Mouse (Mus musculus): Measurements from ENCODE around the gene Art1. TPM values are rescaled to one million over a fixed set of nuclear protein-coding genes. Genes with fewer than 3 reads are reported as not detected.

Art1 gene
- polyA plus RNA-seq (2015; fragmentation: Nextera tagmentation; extraction: Ambion mirVana): 3.1 and 5.0 TPM in 2 replicates

DNA sequence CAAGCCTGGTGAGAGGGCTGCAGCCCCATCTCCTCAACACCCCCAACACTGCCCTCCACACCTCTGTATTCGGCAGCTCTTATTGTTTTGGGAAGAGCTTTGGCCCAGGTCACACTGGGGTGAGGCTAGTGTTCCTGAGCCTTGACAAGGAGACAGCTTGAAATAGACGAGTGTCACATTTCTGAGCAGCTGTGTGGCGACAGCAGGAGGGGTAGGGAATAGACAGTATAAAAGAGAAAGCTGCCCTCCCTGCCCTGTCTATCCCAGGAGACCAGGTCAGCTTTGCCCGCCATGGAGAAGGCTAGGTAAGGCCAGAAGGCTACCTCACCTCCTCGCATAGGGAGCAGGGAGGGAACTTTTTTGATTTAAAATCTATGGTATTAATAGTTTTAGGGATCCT is at the start of gene Art1:
Art1 (plus strand) TSS at position 257 of the 400 bp plus-strand sequence.
- Histone ChIP-seq H3K27me3 (ENCODE audit: control insufficient read depth, insufficient read depth, low read length) (no peaks in the 10 kb centered on the region), H3K9me3 (replicated peaks; ENCODE audit: control insufficient read depth, low read length) (no peaks in the 10 kb centered on the region), H3K4me2 (ENCODE audit: low read depth, low read length) (peak within 1 kb of the TSS; percentile 60), H3K4me3 (ENCODE audit: low read length) (no peak within 1 kb of the TSS), H3K9ac (ENCODE audit: low read length) (peak within 1 kb of the TSS; percentile 21; the same call in 1 of the 2 replicates), H3K36me3 (ENCODE audit: control insufficient read depth, insufficient read depth) (no peaks in the 10 kb centered on the region), H3K4me1 (ENCODE audit: control insufficient read depth, insufficient read depth, low read length) (peaks cover 17% of the 10 kb centered on the region), H3K27ac (ENCODE audit: low read length) (0 out of 2 replicates have a peak within 1 kb of the TSS, but pooled peaks have one; percentile 25)
- 52% methylated on average over 5 of the region's 5 CpGs for WGBS
- ATAC-seq (replicated peaks; ENCODE audit: extremely low read depth, insufficient read depth, low FRiP score): no peak

DNA sequence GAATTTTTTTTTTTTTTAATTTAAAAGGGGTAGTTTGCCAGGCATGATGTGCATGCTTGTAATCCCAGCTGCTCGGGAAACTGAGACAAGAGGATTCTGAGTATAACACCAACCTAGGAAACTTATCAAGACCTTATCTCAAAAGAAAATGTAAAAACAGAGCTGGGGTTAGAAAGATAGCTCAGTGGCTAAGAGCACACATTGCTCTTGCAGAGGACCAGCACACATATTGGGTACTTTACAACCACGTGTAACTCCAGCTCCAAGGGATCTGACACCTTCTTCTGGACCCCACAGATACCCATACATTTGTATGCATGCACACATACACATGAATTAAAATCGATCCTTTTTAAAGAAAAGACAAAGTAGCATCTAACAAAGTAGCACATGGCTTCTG is 40.2 kb upstream of the Art1 start:
- ATAC-seq (replicated peaks; ENCODE audit: extremely low read depth, insufficient read depth, low FRiP score): no peak

DNA sequence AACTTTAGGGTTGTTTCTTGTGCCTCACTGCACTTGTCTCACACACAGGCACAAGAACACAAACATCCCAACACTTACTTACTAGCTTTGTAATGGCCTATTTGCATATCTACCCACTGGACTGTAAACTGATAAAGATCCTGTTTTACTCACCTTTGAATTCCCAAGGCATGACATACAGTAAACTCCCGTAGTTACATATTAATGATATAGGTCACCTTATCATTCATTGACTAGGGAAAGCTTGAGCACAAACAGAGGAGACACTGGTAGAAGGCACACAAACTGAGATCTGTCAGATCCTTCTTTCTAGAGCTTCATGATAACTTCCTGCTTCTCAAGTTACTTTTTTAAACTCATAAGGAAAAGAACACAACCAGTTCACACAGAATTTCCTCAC is 39.3 kb upstream of the Art1 start:
- no peaks in the 10 kb centered on the region for H3K27me3 ChIP-seq (ENCODE audit: control insufficient read depth, insufficient read depth, low read length)
- H3K36me3 ChIP-seq (ENCODE audit: control insufficient read depth, insufficient read depth): peaks cover 2% of the 10 kb centered on the region; the same call in 1 of the 2 replicates
- no peak overlapping the region for H3K27ac ChIP-seq (ENCODE audit: low read length)
- no peak overlapping the region for H3K9ac ChIP-seq (ENCODE audit: low read length)
- H3K4me1 ChIP-seq (ENCODE audit: control insufficient read depth, insufficient read depth, low read length): peaks cover 12% of the 10 kb centered on the region
- ATAC-seq (replicated peaks; ENCODE audit: extremely low read depth, insufficient read depth, low FRiP score): no peak
- WGBS: 72% methylated on average over 1 of the region's 1 CpGs
- no peak overlapping the region for H3K4me2 ChIP-seq (ENCODE audit: low read depth, low read length)
- no peaks in the 10 kb centered on the region for H3K9me3 ChIP-seq (replicated peaks; ENCODE audit: control insufficient read depth, low read length)
- H3K4me3 ChIP-seq (ENCODE audit: low read length): no peak overlapping the region

More for the DNA sequence above, 40.2 kb upstream of the Art1 start:
- 73% methylated on average over 3 of the region's 3 CpGs for WGBS
- H3K27me3 ChIP-seq (ENCODE audit: control insufficient read depth, insufficient read depth, low read length): no peaks in the 10 kb centered on the region
- peaks cover 10% of the 10 kb centered on the region for H3K4me1 ChIP-seq (ENCODE audit: control insufficient read depth, insufficient read depth, low read length)
- no peaks in the 10 kb centered on the region for H3K9me3 ChIP-seq (replicated peaks; ENCODE audit: control insufficient read depth, low read length)
- no peak overlapping the region for H3K9ac ChIP-seq (ENCODE audit: low read length)
- H3K27ac ChIP-seq (ENCODE audit: low read length): no peak overlapping the region
- H3K4me3 ChIP-seq (ENCODE audit: low read length): no peak overlapping the region
- H3K4me2 ChIP-seq (ENCODE audit: low read depth, low read length): no peak overlapping the region
- peaks cover 2% of the 10 kb centered on the region; the same call in 1 of the 2 replicates for H3K36me3 ChIP-seq (ENCODE audit: control insufficient read depth, insufficient read depth)

DNA sequence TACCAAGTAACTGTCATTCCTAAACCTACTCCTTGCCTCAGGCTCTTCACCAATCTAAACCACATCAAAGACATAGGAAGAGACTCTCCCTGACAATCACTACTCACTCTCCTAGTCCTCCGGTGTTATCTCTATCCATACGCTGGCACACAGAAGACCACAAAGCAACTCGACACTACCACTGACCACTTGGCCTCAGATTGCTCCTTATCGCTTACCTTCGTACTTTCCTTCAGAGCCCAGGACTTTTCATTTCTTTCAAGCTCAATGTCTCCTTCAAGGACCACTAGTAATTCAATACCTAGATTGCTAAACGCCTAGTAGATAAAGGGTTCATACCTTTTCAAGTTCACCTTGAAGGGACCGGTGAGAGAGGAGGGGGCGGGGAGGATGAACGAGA is 37.7 kb upstream of the Art1 start:
- Histone ChIP-seq H3K4me2 (ENCODE audit: low read depth, low read length) (peak overlapping the region; percentile 75), H3K9me3 (replicated peaks; ENCODE audit: control insufficient read depth, low read length) (no peaks in the 10 kb centered on the region), H3K4me3 (ENCODE audit: low read length) (peak overlapping the region; percentile 64), H3K9ac (ENCODE audit: low read length) (peak overlapping the region; percentile 72; the same call in 1 of the 2 replicates), H3K27ac (ENCODE audit: low read length) (no peak overlapping the region), H3K4me1 (ENCODE audit: control insufficient read depth, insufficient read depth, low read length) (peaks cover 12% of the 10 kb centered on the region), H3K36me3 (ENCODE audit: control insufficient read depth, insufficient read depth) (peaks cover 5% of the 10 kb centered on the region; the same call in 1 of the 2 replicates), H3K27me3 (ENCODE audit: control insufficient read depth, insufficient read depth, low read length) (no peaks in the 10 kb centered on the region)
- 47% methylated on average over 9 of the region's 9 CpGs for WGBS
- ATAC-seq (replicated peaks; ENCODE audit: extremely low read depth, insufficient read depth, low FRiP score): no peak

DNA sequence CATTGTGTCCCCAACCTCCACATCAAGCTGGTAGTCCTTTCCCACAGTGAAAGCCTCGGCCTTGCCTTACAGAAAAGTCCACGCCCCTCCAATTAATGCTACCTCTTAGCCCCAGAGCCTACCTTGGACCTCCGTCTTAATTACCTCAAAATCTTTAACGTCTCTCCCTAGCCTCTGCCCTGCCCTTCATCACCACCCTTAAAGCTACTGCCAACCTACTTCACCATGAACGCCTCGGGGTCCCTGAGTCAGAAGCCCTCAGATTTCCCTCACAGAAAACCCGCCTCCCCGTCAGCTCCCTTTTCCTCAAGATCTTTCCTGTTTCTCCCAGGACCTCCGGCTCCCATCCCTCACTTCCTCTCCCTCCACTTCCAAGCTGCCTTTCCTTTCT is 36.9 kb upstream of the Art1 start:
- Histone ChIP-seq H3K9me3 (replicated peaks; ENCODE audit: control insufficient read depth, low read length) (no peaks in the 10 kb centered on the region), H3K27ac (ENCODE audit: low read length) (peak overlapping the region; percentile 86), H3K27me3 (ENCODE audit: control insufficient read depth, insufficient read depth, low read length) (no peaks in the 10 kb centered on the region), H3K4me1 (ENCODE audit: control insufficient read depth, insufficient read depth, low read length) (peaks cover 12% of the 10 kb centered on the region), H3K36me3 (ENCODE audit: control insufficient read depth, insufficient read depth) (peaks cover 3% of the 10 kb centered on the region; the same call in 1 of the 2 replicates), H3K9ac (ENCODE audit: low read length) (peak overlapping the region; percentile 72), H3K4me2 (ENCODE audit: low read depth, low read length) (peak overlapping the region; percentile 75), H3K4me3 (ENCODE audit: low read length) (peak overlapping the region; percentile 64)
- ATAC-seq (replicated peaks; ENCODE audit: extremely low read depth, insufficient read depth, low FRiP score): peak; percentile 3; the same call in 1 of the 2 replicates
- 0% methylated on average over 9 of the region's 9 CpGs for WGBS

DNA sequence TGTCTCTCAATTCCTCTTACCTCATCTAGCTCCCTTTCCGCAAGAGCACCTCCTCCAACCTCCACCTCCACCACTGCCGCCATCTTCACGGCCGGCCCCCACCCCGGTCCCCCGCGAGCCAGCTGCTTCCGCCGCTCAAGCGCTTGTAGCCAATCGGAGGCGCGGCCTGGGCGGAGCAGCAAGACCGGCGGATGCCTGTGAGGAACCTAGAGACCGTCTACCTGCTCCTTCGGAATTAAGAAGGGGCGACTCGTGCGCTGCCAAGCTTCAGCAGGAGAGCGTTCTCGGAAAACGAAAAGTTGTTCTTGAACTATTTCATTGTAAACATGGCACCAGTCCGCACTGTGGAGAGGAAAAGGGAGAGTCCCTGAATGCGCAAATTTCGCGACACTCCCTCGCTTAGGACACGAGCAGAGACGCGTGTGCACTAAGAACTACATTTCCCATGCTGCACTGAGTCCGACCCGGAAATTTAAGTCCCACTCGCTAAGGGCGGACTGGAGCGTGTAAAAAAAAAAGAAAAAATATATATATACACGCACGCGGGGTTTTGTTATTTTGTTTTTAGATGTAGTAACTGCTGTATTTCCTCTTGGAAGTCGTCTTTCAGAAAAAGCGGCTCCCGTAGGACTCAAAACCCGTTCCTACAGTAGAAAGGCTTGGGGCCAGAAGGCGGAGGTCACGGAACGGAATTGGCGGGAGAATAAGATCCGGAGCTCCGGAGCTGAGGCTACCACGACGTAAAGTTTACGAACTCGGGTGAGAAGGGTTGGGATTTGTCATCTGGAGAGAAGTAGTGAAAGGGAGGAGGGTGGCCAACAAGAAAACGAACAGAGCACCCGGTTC is 36.3 kb upstream of the Art1 start, which contains the start of the genes Rnf121, Xndc1 and Xntrpc:
Rnf121 (minus strand) TSS at position 424 of the 846 bp plus-strand sequence.
Xndc1 (plus strand) TSS at position 466 of the 846 bp plus-strand sequence.
Xntrpc (plus strand) TSS at position 668 of the 846 bp plus-strand sequence.
- H3K4me2 ChIP-seq (ENCODE audit: low read depth, low read length): peak within 1 kb of the TSS; percentile 75
- H3K27ac ChIP-seq (ENCODE audit: low read length): peak within 1 kb of the TSS; percentile 86
- H3K27me3 ChIP-seq (ENCODE audit: control insufficient read depth, insufficient read depth, low read length): no peaks in the 10 kb centered on the region
- peak within 1 kb of the TSS; percentile 72 for H3K9ac ChIP-seq (ENCODE audit: low read length)
- H3K9me3 ChIP-seq (replicated peaks; ENCODE audit: control insufficient read depth, low read length): no peaks in the 10 kb centered on the region
- peak within 1 kb of the TSS; percentile 64 for H3K4me3 ChIP-seq (ENCODE audit: low read length)
- peak; percentile 99 for ATAC-seq (replicated peaks; ENCODE audit: extremely low read depth, insufficient read depth, low FRiP score)
- peaks cover 12% of the 10 kb centered on the region for H3K4me1 ChIP-seq (ENCODE audit: control insufficient read depth, insufficient read depth, low read length)
- H3K36me3 ChIP-seq (ENCODE audit: control insufficient read depth, insufficient read depth): peaks cover 3% of the 10 kb centered on the region; the same call in 1 of the 2 replicates
- WGBS: under 1% methylated on average over 56 of the region's 56 CpGs

DNA sequence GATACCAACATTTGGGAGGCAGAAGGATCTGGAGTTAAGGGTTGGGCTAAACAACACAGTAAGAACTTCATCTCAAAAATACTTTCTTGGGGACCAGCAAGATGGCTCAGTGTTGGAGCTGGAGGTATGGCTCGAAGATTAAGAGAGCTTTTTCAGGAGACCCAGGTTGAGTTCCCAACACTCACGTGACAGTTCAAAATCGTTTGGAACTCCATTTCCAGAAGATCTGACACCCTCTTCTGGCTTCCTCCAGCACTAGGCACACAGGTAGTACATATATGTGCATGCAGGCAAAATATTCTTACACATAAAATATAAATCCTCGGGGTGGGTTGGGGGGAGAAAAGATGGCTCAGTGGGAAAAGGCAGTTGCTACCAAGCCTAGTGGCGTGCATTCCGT is 35.2 kb upstream of the Art1 start:
- Histone ChIP-seq H3K9ac (ENCODE audit: low read length) (peak overlapping the region; percentile 72), H3K4me3 (ENCODE audit: low read length) (peak overlapping the region; percentile 64), H3K4me2 (ENCODE audit: low read depth, low read length) (peak overlapping the region; percentile 75), H3K4me1 (ENCODE audit: control insufficient read depth, insufficient read depth, low read length) (peaks cover 12% of the 10 kb centered on the region), H3K27me3 (ENCODE audit: control insufficient read depth, insufficient read depth, low read length) (no peaks in the 10 kb centered on the region), H3K36me3 (ENCODE audit: control insufficient read depth, insufficient read depth) (peaks cover 6% of the 10 kb centered on the region; the same call in 1 of the 2 replicates), H3K27ac (ENCODE audit: low read length) (no peak overlapping the region), H3K9me3 (replicated peaks; ENCODE audit: control insufficient read depth, low read length) (no peaks in the 10 kb centered on the region)
- WGBS: 66% methylated on average over 6 of the region's 6 CpGs
- no peak for ATAC-seq (replicated peaks; ENCODE audit: extremely low read depth, insufficient read depth, low FRiP score)

DNA sequence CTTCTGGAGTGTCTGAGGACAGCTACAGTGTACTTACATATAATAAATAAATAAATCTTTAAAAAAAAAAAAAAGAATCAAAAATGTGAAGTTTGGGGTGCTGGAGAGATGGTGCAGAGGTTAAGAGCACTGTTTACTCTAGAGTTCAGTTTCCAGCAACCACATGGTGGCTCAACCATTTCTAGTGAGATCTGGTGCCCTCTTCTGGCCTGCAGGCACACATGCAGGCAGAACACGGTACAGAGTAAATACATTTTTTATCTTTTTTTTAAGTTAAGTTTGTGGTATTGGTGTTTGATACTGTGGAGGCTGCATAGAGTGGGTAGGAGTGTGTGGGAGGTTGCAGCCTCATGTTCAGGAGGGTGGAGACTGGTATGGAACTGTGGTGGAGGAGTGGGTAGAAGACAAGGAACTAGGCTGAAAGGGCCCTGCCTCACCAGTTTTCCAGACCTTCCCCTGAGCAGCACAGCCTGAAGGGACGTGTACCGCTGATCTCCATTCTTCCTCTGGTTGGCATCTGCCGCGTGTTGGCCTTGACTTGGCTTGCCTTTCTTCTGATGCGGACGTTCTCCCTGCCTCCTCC is 24.7 kb upstream of the Art1 start:
- no peak overlapping the region for H3K27ac ChIP-seq (ENCODE audit: low read length)
- H3K4me1 ChIP-seq (ENCODE audit: control insufficient read depth, insufficient read depth, low read length): no peaks in the 10 kb centered on the region
- peaks cover 67% of the 10 kb centered on the region for H3K36me3 ChIP-seq (ENCODE audit: control insufficient read depth, insufficient read depth)
- no peak for ATAC-seq (replicated peaks; ENCODE audit: extremely low read depth, insufficient read depth, low FRiP score)
- WGBS: 76% methylated on average over 6 of the region's 7 CpGs
- H3K9ac ChIP-seq (ENCODE audit: low read length): no peak overlapping the region
- H3K4me3 ChIP-seq (ENCODE audit: low read length): no peak overlapping the region
- H3K9me3 ChIP-seq (replicated peaks; ENCODE audit: control insufficient read depth, low read length): no peaks in the 10 kb centered on the region
- no peak overlapping the region for H3K4me2 ChIP-seq (ENCODE audit: low read depth, low read length)
- H3K27me3 ChIP-seq (ENCODE audit: control insufficient read depth, insufficient read depth, low read length): no peaks in the 10 kb centered on the region
